Mouse (Mus musculus) liver, adult (tissue): ENCODE data around the gene Hemgn.

Source experiments
- GATA4 ChIP-seq: IDR thresholded peaks from 2 replicates; pipeline ENCODE4 v1.6.1; 2014; ENCODE audit warnings: mild to moderate bottlenecking, low read length; ENCODE audit not compliant: insufficient replicate concordance

The Hemgn gene

GRCm38 (mm10) chr4:46413406-46413805 is at the start of gene Hemgn:
Gene Hemgn, minus strand, starts transcription at chr4:46413506.
- no peak for TF ChIP-seq GATA4

DNA sequence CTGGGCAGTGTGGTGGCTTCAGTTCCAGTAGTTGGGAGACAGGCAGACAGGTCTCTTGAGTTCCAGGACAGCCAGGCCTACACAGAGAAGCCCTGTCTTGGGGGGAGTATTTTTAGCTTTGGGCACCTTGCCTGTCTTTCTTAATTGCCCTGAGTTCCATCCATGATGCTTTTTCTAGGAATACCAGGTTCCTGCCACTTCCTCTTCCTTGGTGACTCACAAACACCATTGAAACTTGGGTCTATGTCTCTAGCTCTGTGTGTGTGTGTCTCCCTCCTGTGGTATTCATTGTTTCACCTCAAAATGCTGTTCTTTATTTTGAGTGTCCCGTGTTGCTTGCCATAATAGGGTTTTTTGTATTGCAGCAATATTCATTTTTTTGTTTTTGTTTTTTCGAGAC is 45.1 kb upstream of the Hemgn start:
- no peak for TF ChIP-seq GATA4

- TF ChIP-seq GATA4 = no peak
Measured at GRCm38 (mm10) chr4:46457186-46457585, 43.9 kb upstream of the Hemgn start.

DNA sequence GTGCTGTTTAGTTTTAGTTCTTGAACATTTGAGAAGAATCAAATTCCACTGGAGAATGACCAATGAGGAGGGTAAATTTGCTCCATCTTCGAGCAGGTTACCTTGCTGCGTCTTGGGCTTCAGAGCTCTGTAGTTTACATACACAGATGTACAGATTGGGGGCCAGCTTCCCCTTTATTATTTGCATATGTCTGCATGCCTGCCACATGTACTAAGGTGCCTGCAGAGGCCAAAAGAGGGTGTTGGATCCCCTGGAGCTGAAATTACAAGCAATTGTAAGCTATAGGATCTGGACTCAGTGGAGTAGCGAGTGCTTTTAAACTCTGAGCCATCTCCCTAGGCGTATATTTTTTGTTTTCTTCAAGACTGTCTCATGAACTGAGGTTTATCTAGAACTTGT is 43.5 kb upstream of the Hemgn start:
- no peak for TF ChIP-seq GATA4

- no peak for TF ChIP-seq GATA4
Measured at GRCm38 (mm10) chr4:46454097-46454864, 41.0 kb upstream of the Hemgn start.

DNA sequence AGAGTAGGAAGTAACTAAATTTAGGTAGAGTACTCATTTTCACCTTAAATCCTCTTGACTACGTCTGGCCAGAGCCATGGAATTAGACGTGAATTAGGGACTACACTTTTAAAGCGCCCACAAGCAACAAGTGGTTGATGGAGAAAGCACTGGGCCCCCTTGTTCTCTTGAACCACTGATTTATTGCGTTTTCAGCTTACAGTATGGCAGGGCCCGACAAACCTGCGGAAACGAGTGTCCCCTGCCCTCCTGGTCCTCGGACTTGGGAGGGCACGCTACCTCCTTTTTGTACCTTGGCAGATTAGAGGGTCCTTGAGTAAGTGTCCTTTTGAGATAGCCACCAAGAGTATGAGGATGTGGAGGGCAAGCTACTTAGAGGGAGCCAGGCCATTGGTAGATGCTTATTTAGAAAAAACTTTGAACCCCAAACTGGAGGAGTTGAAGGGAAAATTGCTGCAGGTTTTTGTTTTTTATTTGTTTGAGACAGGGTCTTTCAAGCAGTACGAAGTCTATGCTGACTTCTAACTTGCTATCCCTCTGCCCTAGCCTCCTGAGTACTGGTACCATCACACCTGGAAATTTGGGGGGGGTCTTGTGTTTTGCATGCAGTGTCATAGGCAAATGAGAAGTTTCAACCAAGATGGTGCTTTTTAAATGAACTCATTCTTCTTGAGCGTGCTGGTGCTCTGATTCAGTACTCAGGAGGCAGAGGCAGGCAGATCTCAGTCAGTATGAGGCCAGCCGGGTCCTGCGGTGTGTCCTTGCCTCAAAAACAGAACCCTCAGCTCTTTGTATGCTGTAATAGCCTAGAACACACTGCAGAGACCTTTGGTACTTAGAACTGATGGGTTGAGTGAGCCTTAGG is 39.8 kb upstream of the Hemgn start:
- no peak for TF ChIP-seq GATA4

- TF ChIP-seq GATA4 = no peak
Measured at GRCm38 (mm10) chr4:46452481-46452850, 39.2 kb upstream of the Hemgn start.

- no peak for TF ChIP-seq GATA4
Measured at GRCm38 (mm10) chr4:46451758-46452480, 38.6 kb upstream of the Hemgn start.

- TF ChIP-seq GATA4 = no peak
Measured at GRCm38 (mm10) chr4:46451240-46451757, 38.0 kb upstream of the Hemgn start.

DNA sequence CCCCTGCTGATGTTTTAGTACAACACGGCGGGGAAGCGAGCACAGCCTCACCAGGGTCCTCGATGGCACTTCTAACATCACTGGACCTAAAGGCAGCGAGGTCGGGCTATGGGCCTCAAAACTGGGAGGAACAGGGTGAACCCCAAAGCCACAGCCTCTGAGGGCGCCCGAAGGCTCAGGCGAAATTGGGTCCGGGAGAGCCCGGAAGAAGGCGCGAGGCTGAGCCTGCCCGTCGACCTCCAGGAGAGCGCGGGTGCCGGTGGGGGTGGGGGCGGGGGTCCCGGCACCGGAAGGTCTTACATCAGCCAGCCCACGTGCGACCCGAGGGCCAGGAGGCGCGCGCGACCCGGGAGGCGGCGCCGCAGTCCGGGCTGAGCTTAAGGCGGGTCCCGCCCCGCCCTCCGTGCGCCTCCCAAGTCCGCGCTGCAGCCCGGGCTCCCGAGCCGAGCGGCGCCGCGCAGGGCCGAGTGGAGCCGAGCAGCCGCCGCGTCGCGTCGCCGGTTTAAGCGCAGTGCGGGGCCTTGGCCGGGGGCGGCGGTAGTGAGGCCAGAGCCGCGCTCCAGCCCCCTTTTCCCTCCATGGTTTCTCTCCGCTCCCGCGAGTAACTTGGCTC is 37.3 kb upstream of the Hemgn start, which contains the start of gene Anp32b:
Anp32b (plus strand) TSS at position 384 of the 613 bp plus-strand sequence.
- TF ChIP-seq GATA4 = no peak

DNA sequence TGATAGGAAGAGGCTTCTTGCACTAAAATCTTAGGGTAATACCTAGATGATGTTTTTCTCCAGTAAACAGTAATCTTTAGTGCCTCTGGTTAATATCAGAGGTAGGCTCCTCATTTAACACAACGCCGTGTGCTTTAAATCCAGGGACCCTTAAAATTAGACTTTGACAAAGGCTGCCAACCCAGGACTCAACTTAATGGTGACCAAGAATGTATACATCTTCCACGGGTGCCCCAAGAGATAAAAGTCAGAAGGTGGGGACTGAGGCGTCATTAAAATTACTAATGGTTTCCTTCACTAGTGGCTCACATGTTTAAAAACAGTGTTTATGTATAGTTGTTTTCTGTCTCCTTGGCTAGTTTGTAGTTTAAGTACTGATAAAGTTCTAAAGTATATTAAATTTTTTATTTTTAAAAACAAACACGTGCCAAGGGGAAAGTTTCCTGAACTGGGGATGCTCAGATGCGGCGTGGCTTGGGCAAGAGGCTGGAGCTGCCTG is 36.8 kb upstream of the Hemgn start:
- TF ChIP-seq GATA4 = no peak

- TF ChIP-seq GATA4 = no peak
Measured at GRCm38 (mm10) chr4:46448886-46449285, 35.6 kb upstream of the Hemgn start.

DNA sequence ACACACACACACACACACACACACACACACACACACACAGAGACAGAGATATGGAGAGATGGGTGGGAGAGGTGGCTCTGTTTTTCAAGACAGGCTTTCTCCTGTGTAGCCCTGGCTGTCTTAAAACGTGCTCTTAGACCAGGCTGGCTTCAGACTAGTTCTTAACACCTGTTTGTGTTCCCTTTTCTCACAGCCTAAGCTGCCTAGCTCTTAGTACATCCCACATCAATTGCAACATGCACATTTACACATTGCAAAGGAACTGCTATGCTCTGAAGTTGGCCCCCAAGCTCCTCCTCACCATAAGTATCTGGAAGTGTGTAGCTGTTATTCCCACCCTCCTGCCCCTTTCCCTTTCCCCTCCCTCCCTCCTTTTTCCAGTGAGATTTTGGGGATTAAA is 34.2 kb upstream of the Hemgn start:
- TF ChIP-seq GATA4 = no peak

DNA sequence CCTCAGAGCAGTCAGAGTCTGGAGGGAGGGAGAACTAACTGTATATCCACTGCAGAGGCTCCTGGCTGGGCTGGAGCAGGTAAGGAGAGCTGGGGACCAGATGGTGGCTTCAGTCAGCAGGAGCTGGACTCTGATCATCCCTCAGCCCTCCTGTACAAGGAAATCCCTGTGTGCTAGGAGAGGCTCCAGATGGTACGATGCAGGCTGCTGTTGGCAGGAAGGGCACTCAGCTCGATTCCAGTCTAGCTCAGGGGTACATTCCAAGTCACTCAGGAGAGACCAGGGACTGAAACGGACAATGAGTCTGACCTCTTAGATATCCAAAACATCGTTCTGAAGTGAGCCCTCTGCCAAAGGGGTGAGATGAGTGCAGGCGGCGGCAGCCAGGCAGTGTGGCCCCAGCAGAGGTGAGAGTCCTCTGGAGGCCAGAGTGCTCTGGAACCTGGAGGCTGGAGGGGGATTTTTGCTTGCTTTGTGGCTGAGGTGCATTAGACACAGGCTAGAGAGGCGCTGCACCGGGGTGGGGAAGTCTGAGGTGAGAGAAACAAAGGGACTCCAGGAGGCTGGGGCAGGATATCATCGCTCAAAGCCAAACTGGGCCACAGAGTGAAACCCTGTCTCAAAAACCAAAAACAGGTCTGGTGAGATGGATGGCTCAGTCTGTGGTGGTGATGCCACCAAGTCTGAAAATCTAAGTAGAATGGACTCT is 32.1 kb upstream of the Hemgn start:
- TF ChIP-seq GATA4 = no peak

DNA sequence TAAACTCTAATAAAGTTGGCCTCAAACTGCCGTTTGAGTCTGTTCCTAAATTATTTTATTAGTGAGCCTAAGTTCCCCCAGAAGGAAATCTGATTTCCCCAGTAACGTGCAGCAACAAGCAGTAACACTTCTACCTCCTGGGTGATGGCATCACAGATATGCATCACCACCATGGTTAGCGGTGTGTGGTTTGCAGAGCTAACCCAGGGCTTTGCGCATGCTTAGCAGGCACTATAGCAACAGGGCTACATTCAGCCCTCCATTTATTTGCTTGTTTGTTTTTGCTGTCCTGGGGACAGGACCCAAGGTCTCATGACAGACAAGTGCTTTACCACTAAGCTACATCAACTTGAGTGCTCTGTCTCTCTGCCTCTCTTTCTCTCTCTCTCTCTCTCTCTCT is 29.2 kb upstream of the Hemgn start:
- TF ChIP-seq GATA4 = no peak
